Mouse (Mus musculus) lung, embryonic 14.5 days (tissue): ENCODE results near the gene Slc22a18. TPM values are rescaled to one million over a fixed set of nuclear protein-coding genes. Genes with fewer than 3 reads are reported as not detected.

Experiments used
- ATAC-seq: fragments of 200-750 bp; cut with Nextera tagmentation; 2 replicates; pipeline ENCODE4 v1.8.0; 2017; ENCODE audit warnings: mild to moderate bottlenecking, moderate TSS enrichment, moderate library complexity; ENCODE audit not compliant: insufficient read depth
- DNase-seq: peaks from one replicate; pipeline ENCODE4 v3.0.0-alpha.2; 2015
- H3K27ac ChIP-seq: fragments of 300-500 bp; sonication (generic); 2 replicates; pipeline ENCODE4 v1.5.1; 2014; ENCODE audit warnings: low read depth, mild to moderate bottlenecking, moderate library complexity
- H3K27me3 ChIP-seq: fragments of 300-500 bp; sonication (generic); 2 replicates; pipeline ENCODE4 v1.6.1; 2014; ENCODE audit warnings: low read length, control low read depth; ENCODE audit not compliant: insufficient read depth
- H3K36me3 ChIP-seq: fragments of 300-500 bp; sonication (generic); 2 replicates; pipeline ENCODE4 v1.6.1; 2014; ENCODE audit warnings: control low read depth; ENCODE audit not compliant: insufficient read depth
- H3K4me1 ChIP-seq: fragments of 300-500 bp; sonication (generic); 2 replicates; pipeline ENCODE4 v1.6.1; 2014; ENCODE audit warnings: antibody characterized with exemption, control low read depth; ENCODE audit not compliant: insufficient read depth
- H3K4me2 ChIP-seq: fragments of 300-500 bp; sonication (generic); 2 replicates; pipeline ENCODE4 v1.6.1; 2014; ENCODE audit warnings: mild to moderate bottlenecking
- H3K4me3 ChIP-seq: fragments of 300-500 bp; sonication (generic); 2 replicates; pipeline ENCODE4 v1.5.1; 2014; ENCODE audit warnings: low read depth, low read length
- H3K9ac ChIP-seq: fragments of 300-500 bp; sonication (generic); 2 replicates; pipeline ENCODE4 v1.6.1; 2014
- H3K9me3 ChIP-seq: fragments of 300-500 bp; sonication (generic); 2 replicates; pipeline ENCODE4 v1.6.1; 2016; ENCODE audit warnings: low read depth, low read length, control low read depth
- CTCF ChIP-seq: IDR thresholded peaks from 2 replicates; pipeline ENCODE4 v1.5.1; 2016; ENCODE audit warnings: antibody characterized with exemption, low read depth
- WGBS: fragments of 180-500 bp; shearing (Covaris S2); extraction: QIAGEN DNeasy Blood & Tissue Kit; methylation state at CpG from one replicate; pipeline ENCODE4 v1.1.7; 2014; 5-methylcytosine and 5-hydroxymethylcytosine counted together
- polyA plus RNA-seq: library from polyadenylated mRNA; unstranded; fragments of >200 nt; fragmentation: Nextera tagmentation; extraction: Ambion mirVana; gene quantifications from 2 replicates; pipeline ENCODE4 v1.2.1, GENCODE M21; 2014

Gene Slc22a18
- polyA plus RNA-seq, 1 experiment from 2014 or later = 1.4 TPM

DNA sequence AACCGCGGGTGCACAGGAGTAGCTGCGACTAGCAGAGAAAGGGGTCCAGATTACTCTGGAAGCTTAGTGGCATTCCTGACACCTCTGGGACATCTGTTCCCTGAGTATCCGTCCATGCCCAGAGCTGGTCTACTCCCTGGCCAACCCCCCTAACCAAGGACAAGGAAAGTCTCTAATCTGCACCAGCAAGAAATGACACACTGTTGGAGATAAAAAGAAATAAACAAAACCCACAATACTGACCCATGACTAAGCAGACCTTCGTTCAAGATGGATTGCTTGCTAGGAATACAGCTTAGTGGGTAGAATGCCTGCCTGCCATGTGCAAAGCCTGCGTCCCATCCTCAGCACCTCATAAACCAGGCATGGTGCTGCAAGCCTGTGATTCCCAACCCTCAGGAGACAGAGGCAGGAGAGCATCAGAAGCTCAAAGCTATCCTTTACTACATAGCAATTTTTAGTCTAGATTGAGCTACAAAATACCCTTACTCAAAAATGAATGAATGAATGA, 20.1 kb downstream of the Slc22a18 start:
- peak; percentile 86 for ATAC-seq

DNA sequence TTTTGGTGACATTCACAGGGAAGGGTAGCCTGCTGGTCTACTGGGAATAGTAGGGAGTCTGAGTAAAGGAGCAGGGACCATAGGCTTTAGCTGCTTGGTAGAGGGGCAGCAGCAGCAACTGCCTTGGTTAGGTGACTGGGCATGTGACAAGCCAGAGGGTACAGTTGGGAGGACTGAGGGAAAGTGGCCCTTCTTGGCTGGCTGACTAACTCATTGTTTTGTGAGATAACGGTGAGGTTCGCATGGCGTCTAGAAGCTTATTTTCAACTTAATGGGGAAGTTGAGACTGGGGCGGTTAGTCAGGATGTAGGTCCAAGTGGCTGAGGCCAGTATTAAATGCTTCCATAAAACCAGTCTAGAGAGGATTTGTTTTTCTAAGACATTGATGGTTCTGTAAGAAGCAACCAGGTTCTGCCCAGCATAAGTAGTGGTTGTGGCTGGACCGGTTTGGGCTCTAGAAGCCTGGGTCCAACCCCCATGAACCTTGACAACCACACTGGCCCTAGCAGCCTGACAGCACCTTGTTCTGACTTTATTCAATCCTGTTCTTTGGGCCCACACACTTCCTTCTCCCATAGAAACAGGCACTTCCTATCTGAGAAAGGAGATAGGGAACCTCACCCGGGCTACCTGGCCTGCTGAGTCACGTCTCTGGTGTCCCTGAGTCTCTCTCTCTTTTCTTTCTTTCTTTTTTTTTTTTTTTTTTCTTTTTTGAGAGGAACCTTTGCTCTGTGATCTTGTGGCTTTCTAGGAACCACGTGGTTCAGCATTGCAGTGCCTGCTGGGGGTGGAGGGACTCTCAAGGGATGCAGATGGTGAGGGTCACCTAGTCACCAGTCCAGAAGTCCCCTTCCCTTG, 21.8 kb downstream of the Slc22a18 start:
- Histone ChIP-seq H3K4me3 (no peak overlapping the region), H3K9me3 (no peaks in the 10 kb centered on the region), H3K4me1 (no peaks in the 10 kb centered on the region), H3K4me2 (no peak overlapping the region), H3K9ac (no peak overlapping the region), H3K36me3 (no peaks in the 10 kb centered on the region), H3K27ac (no peak overlapping the region), H3K27me3 (peaks cover 4% of the 10 kb centered on the region; the same call in 1 of the 2 replicates)
- ATAC-seq (no peak), DNase-seq (no peak)
- no peak for TF ChIP-seq CTCF
- WGBS = 77% methylated on average over 8 of the region's 8 CpGs

More for the DNA sequence above, 20.1 kb downstream of the Slc22a18 start:
- Histone ChIP-seq H3K9me3 (no peaks in the 10 kb centered on the region), H3K4me3 (no peak overlapping the region), H3K4me1 (no peaks in the 10 kb centered on the region), H3K27ac (no peak overlapping the region), H3K27me3 (no peaks in the 10 kb centered on the region), H3K36me3 (no peaks in the 10 kb centered on the region), H3K4me2 (no peak overlapping the region), H3K9ac (no peak overlapping the region)
- 41% methylated on average over 6 of the region's 6 CpGs for WGBS
- DNase-seq = peak; percentile 72
- no peak for TF ChIP-seq CTCF

DNA sequence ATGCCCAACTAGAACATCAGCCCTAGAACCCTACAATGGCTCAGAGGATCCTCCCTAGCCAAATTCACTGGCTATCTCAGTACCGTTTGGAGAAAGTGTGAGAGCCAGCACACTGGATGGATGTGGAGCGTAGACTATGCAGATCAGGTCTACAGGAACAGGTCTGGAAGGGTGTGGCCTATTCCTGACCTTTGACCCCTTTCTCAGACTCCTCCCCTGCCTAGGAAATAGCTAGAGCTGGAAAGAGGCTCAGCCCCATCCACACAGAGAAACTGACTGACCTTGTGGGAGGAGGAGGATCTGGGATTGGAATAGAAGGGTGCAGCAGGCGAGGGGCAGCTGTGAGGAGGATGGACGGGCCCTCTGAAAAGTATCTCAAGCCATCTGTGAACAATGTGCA, 25.0 kb downstream of the Slc22a18 start:
- WGBS = 89% methylated on average over 4 of the region's 4 CpGs
- ATAC-seq (no peak), DNase-seq (no peak)
- no peak overlapping the region for H3K4me3 ChIP-seq
- no peak overlapping the region for H3K4me2 ChIP-seq
- H3K9ac ChIP-seq = no peak overlapping the region
- no peak overlapping the region for H3K27ac ChIP-seq
- no peak for TF ChIP-seq CTCF
- peaks cover 36% of the 10 kb centered on the region for H3K27me3 ChIP-seq
- peaks cover 4% of the 10 kb centered on the region; the same call in 1 of the 2 replicates for H3K4me1 ChIP-seq
- H3K36me3 ChIP-seq = no peaks in the 10 kb centered on the region
- H3K9me3 ChIP-seq = no peaks in the 10 kb centered on the region

DNA sequence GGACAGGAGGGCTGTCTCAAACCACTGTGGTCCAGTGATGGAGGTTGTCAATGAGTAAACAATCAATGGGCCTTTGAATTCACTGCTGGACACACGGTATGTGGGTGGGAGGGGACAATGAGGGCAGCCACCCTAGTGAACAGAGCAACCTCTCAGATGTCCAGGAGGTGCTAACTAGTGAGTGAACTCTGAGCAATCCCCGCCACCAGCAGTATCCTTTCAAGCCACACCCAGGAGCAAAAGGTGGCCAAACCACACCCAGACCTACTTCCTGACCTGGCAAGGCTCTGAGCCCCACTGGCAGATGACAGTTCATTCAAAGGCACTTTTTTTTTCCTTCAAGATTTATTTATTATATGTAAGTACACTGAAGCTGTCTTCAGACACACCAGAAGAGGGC, 27.4 kb downstream of the Slc22a18 start:
- peaks cover 4% of the 10 kb centered on the region; the same call in 1 of the 2 replicates for H3K4me1 ChIP-seq
- no peak overlapping the region for H3K4me3 ChIP-seq
- DNase-seq (no peak), ATAC-seq (no peak)
- no peak overlapping the region for H3K4me2 ChIP-seq
- WGBS = 34% methylated on average over 2 of the region's 2 CpGs
- peaks cover 43% of the 10 kb centered on the region for H3K27me3 ChIP-seq
- no peak overlapping the region for H3K9ac ChIP-seq
- H3K9me3 ChIP-seq = no peaks in the 10 kb centered on the region
- H3K27ac ChIP-seq = no peak overlapping the region
- no peak for TF ChIP-seq CTCF
- H3K36me3 ChIP-seq = no peaks in the 10 kb centered on the region

DNA sequence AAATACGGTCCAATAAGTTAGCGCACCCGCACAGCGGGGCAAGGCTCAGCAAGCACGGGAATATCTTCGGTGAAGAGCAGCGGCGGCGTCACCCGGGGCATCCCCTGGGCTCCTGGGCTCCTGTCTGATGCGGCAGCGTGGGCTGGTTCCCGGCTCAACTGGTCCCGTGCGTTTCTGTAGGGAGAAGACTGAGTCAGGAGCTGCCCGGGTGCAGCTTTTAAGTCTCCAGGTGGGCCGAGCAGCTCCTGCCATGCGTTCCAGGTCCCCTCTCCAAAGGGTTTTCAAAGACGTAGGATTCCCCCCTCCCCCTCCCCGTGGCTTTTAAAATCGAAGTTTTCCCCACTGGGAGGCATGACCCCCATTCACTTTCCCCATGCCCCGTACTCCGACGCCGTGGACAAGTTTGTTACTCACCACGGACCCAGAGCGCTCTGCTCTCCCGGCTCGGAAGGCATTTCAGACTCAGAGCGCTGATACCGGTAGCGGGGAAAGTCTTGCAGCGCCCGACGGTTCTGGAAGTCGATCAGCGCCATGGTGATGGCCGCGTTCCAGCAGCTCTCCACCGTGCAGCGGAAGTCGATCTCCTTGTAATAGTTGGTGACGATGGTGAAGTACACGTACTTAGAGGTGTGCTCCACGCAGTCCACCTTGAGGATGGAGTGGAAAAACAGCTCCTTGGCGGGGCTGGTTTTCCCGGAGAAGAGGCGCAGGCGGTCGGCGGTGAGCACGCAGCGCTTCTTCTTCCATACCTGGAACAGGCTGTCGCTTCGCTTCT, 28.3 kb downstream of the Slc22a18 start:
- Histone ChIP-seq H3K4me2 (peak overlapping the region; percentile 89), H3K4me3 (peak overlapping the region; percentile 47), H3K4me1 (peaks cover 4% of the 10 kb centered on the region; the same call in 1 of the 2 replicates), H3K9me3 (no peaks in the 10 kb centered on the region), H3K36me3 (no peaks in the 10 kb centered on the region), H3K9ac (peak overlapping the region; percentile 35), H3K27me3 (peaks cover 43% of the 10 kb centered on the region), H3K27ac (no peak overlapping the region)
- 1% methylated on average over 55 of the region's 55 CpGs for WGBS
- TF ChIP-seq CTCF = no peak
- peak; percentile 20; the same call in 1 of the 2 replicates for ATAC-seq
- peak; percentile 78 for DNase-seq

DNA sequence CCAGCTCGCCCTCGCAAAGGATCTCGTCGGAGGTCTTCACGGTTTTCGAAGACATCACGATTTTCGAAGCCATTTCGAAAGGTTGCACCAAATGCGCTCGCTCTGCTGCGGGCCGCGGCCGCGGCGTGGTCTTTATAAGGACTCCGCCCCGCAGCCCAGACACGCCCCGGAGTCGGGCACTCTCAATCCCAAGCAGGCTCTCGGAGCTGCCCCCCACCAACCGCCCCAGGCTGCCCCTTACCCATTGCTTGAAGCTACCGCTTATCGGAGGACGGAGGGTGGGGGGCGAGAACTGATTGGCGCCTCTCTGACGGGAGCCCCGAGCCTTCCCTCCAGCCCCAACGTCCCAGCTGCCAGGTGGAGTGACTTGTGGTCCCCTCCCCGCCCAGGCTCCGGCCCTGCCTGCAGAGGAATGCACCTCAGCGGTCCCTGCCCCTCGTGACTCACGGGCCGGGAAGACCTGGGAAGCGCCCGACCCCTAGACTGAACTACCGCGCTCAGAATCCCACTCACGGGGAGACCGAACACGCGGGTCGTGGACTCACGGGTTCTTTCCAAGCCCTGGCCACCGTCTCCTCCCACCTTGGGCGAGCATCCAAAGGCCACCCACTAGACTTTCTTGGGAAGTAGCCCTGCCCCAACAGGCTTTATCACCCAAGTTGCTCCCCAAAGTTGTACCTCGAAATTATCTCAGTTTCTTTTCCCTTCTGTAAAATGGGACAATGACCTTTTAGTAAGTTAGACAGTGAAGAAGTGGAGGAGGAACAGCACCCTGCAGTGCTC, 29.1 kb downstream of the Slc22a18 start, which contains the start of gene Phlda2:
Gene Phlda2 (minus strand): TSS at position 733 of the 783 bp plus-strand sequence.
- no peak within 1 kb of the TSS for H3K27ac ChIP-seq
- ATAC-seq (peak; percentile 25; the same call in 1 of the 2 replicates), DNase-seq (peak; percentile 51)
- peaks cover 43% of the 10 kb centered on the region for H3K27me3 ChIP-seq
- peak within 1 kb of the TSS; percentile 35 for H3K9ac ChIP-seq
- no peaks in the 10 kb centered on the region for H3K9me3 ChIP-seq
- peaks cover 4% of the 10 kb centered on the region; the same call in 1 of the 2 replicates for H3K4me1 ChIP-seq
- 2% methylated on average over 51 of the region's 51 CpGs for WGBS
- H3K36me3 ChIP-seq = no peaks in the 10 kb centered on the region
- peak within 1 kb of the TSS; percentile 47 for H3K4me3 ChIP-seq
- H3K4me2 ChIP-seq = peak within 1 kb of the TSS; percentile 89
- no peak for TF ChIP-seq CTCF
